Mouse (Mus musculus): ENCODE measurements around the gene Hist1h3g.

Gene Hist1h3g

GRCm38 (mm10) chr13:23515826-23516620, 19.2 kb upstream of the Hist1h3g start:
- DNase-seq: no peak

- peak; percentile 86 for DNase-seq
These were observed 18.2 kb upstream of the Hist1h3g start for GRCm38 (mm10) chr13:23516822-23517602.

GRCm38 (mm10) chr13:23517603-23518294, 17.5 kb upstream of the Hist1h3g start:
- DNase-seq: peak; percentile 95

- no peak for DNase-seq
These were observed 17.0 kb upstream of the Hist1h3g start for GRCm38 (mm10) chr13:23518295-23518603.

- peak; percentile 90 for DNase-seq
These were observed 16.3 kb upstream of the Hist1h3g start for GRCm38 (mm10) chr13:23518885-23519284.

- DNase-seq: peak; percentile 88
These were observed 15.8 kb upstream of the Hist1h3g start for GRCm38 (mm10) chr13:23519416-23519815.

- peak; percentile 90 for DNase-seq
These were observed 13.5 kb upstream of the Hist1h3g start for GRCm38 (mm10) chr13:23521703-23522102.

GRCm38 (mm10) chr13:23523976-23524375, 11.2 kb upstream of the Hist1h3g start:
- DNase-seq: no peak

- DNase-seq: peak; percentile 71
These were observed 10.6 kb upstream of the Hist1h3g start for GRCm38 (mm10) chr13:23524654-23525053.

- no peak for DNase-seq
These were observed 9.3 kb upstream of the Hist1h3g start for GRCm38 (mm10) chr13:23525901-23526300.

- DNase-seq: peak; percentile 96
These were observed 8.9 kb upstream of the Hist1h3g start for GRCm38 (mm10) chr13:23526312-23526711.

GRCm38 (mm10) chr13:23529005-23529404, 6.2 kb upstream of the Hist1h3g start:
- DNase-seq: no peak

- DNase-seq: no peak
These were observed 5.6 kb upstream of the Hist1h3g start for GRCm38 (mm10) chr13:23529480-23530165.

GRCm38 (mm10) chr13:23530181-23530900, 4.9 kb upstream of the Hist1h3g start:
- peak; percentile 84 for DNase-seq

GRCm38 (mm10) chr13:23530901-23531875, 4.0 kb upstream of the Hist1h3g start, which contains the start of gene Hist1h4h:
Gene Hist1h4h, plus strand, starts transcription at chr13:23531050.
- peak; percentile 99 for DNase-seq

- DNase-seq: no peak
These were observed 2.8 kb upstream of the Hist1h3g start for GRCm38 (mm10) chr13:23532262-23533075.

GRCm38 (mm10) chr13:23533560-23534367, 1.5 kb upstream of the Hist1h3g start, which contains the start of gene Hist1h2af:
Gene Hist1h2af, plus strand, starts transcription at chr13:23533906.
- DNase-seq: peak; percentile 83

GRCm38 (mm10) chr13:23534368-23535131, 672 bp upstream of the Hist1h3g start:
- no peak for DNase-seq

Data from lung, postnatal 36 days (tissue).